ENCODE assay signal across 8 mouse cellular contexts in genomic region chr2:31759751-31760460, GRCm38 (mm10). TPM values are rescaled to one million over a fixed set of nuclear protein-coding genes. Genes with fewer than 3 reads are reported as not detected.
DNase-seq lines count a peak whose midpoint lies in the region; ATAC-seq lines count a peak whose summit lies in the region.

No protein-coding gene starts in this region.

- no peaks in the 10 kb centered on the region for H3K27me3 ChIP-seq in embryonic facial prominence, embryonic 12.5 days
- H3K27me3 ChIP-seq in heart, embryonic 12.5 days (replicated peaks), result no peaks in the 10 kb centered on the region
- no peaks in the 10 kb centered on the region for H3K27me3 ChIP-seq in kidney, embryonic 15.5 days

- DNase-seq in CD8-positive naive resting alpha-beta T cell, adult 2 months (ENCODE audit: low read depth in 2 of 2, low spot score in 2 of 2), result peak; percentile 51 to 66
- peak; percentile 69 for DNase-seq in adrenal gland, adult 8-10 months
- DNase-seq in lung, postnatal 36 days, result peak; percentile 91
- peak; percentile 90 for DNase-seq in retina, postnatal 1 day
- DNase-seq in urinary bladder, postnatal 14 days (ENCODE audit: low spot score), result peak; percentile 90

- WGBS in embryonic facial prominence, embryonic 12.5 days, result 1% methylated on average over 36 of the region's 42 CpGs
- WGBS in heart, embryonic 12.5 days, result under 1% methylated on average over 42 of the region's 42 CpGs
- under 1% methylated on average over 40 of the region's 42 CpGs for WGBS in kidney, embryonic 15.5 days

- peak; percentile 96 for ATAC-seq in embryonic facial prominence, embryonic 12.5 days (ENCODE audit: insufficient number of reproducible peaks, insufficient read depth, low FRiP score, low TSS enrichment)
- peak; percentile 91 for ATAC-seq in heart, embryonic 12.5 days (ENCODE audit: insufficient number of reproducible peaks, low FRiP score)
- peak; percentile 95 for ATAC-seq in kidney, embryonic 15.5 days (replicated peaks; ENCODE audit: low FRiP score)

- H3K4me3 ChIP-seq in embryonic facial prominence, embryonic 12.5 days, result peak overlapping the region; percentile 73
- peak overlapping the region; percentile 90 for H3K4me3 ChIP-seq in heart, embryonic 12.5 days
- H3K4me3 ChIP-seq in kidney, embryonic 15.5 days (replicated peaks), result peak overlapping the region; percentile 87

- H3K4me2 ChIP-seq in embryonic facial prominence, embryonic 12.5 days (replicated peaks), result peak overlapping the region; percentile 79
- H3K4me2 ChIP-seq in heart, embryonic 12.5 days, result peak overlapping the region; percentile 86
- H3K4me2 ChIP-seq in kidney, embryonic 15.5 days, result peak overlapping the region; percentile 82

- H3K9me3 ChIP-seq in embryonic facial prominence, embryonic 12.5 days, result no peaks in the 10 kb centered on the region
- no peaks in the 10 kb centered on the region for H3K9me3 ChIP-seq in heart, embryonic 12.5 days (replicated peaks)
- H3K9me3 ChIP-seq in kidney, embryonic 15.5 days (replicated peaks), result no peaks in the 10 kb centered on the region

- H3K9ac ChIP-seq in embryonic facial prominence, embryonic 12.5 days, result peak overlapping the region; percentile 90
- peak overlapping the region; percentile 99 for H3K9ac ChIP-seq in heart, embryonic 12.5 days
- H3K9ac ChIP-seq in kidney, embryonic 15.5 days, result peak overlapping the region; percentile 97

- H3K27ac ChIP-seq in embryonic facial prominence, embryonic 12.5 days, result peak overlapping the region; percentile 95
- H3K27ac ChIP-seq in heart, embryonic 12.5 days (ENCODE audit: poor library complexity, severe bottlenecking), result peak overlapping the region; percentile 98
- H3K27ac ChIP-seq in kidney, embryonic 15.5 days, result peak overlapping the region; percentile 94

- no peaks in the 10 kb centered on the region for H3K36me3 ChIP-seq in embryonic facial prominence, embryonic 12.5 days
- H3K36me3 ChIP-seq in heart, embryonic 12.5 days, result 0 out of 2 replicates have a peak, but pooled peaks cover 6% of the 10 kb centered on the region
- no peaks in the 10 kb centered on the region for H3K36me3 ChIP-seq in kidney, embryonic 15.5 days

- peaks cover 38% of the 10 kb centered on the region for H3K4me1 ChIP-seq in embryonic facial prominence, embryonic 12.5 days
- H3K4me1 ChIP-seq in heart, embryonic 12.5 days (replicated peaks), result peaks cover 59% of the 10 kb centered on the region
- peaks cover 57% of the 10 kb centered on the region for H3K4me1 ChIP-seq in kidney, embryonic 15.5 days

RNA-seq across cellular contexts. Expression of gene Qrfp, which starts 50.5 kb away (rescaled TPM):
- total RNA-seq in adrenal gland, adult 8-10 months (2022), result not detected
- 0.15 and 0.18 TPM in 2 replicates for polyA plus RNA-seq in embryonic facial prominence, embryonic 12.5 days (2016; fragmentation: Nextera tagmentation; extraction: Ambion mirVana)
- polyA plus RNA-seq in heart, embryonic 12.5 days (2016; fragmentation: Nextera tagmentation; extraction: Ambion mirVana), result 0.08 TPM in 1 of 2 replicates, not detected in the other
- 0.08 TPM in 1 of 2 replicates, not detected in the other for polyA plus RNA-seq in kidney, embryonic 15.5 days (2015; fragmentation: Nextera tagmentation; extraction: Ambion mirVana)

Comparison
In these comparisons a context has a peak if more than half of its experiments do, and no peak if none do; other contexts are left out.
1. Peak in every context shown above with its lines: DNase-seq, ATAC-seq, H3K4me3 ChIP-seq and H3K27ac ChIP-seq.